Mouse (Mus musculus) liver, adult 2 months (tissue): Measurements from ENCODE around the gene Prkcd. TPM values are rescaled to one million over a fixed set of nuclear protein-coding genes. Genes with fewer than 3 reads are reported as not detected.

Experiments used
- DNase-seq: peaks from one replicate; pipeline ENCODE4 v3.0.0-alpha.2; 2011; ENCODE audit warnings: low read depth, low spot score; ENCODE audit errors: extremely low read depth
- H3K27ac ChIP-seq: fragments of 200-500 bp; replicated peaks from 2 replicates; pipeline ENCODE4 v1.5.1; 2012; ENCODE audit warnings: low read depth, mild to moderate bottlenecking, control low read depth, inconsistent platforms, low read length; ENCODE audit not compliant: insufficient read depth
- H3K27me3 ChIP-seq: fragments of 200-500 bp; 2 replicates; pipeline ENCODE4 v1.6.1; 2012; ENCODE audit warnings: mild to moderate bottlenecking, moderate library complexity, low read length, inconsistent platforms; ENCODE audit not compliant: control insufficient read depth, insufficient read depth
- H3K36me3 ChIP-seq: fragments of 200-500 bp; 2 replicates; pipeline ENCODE4 v1.6.1; 2012; ENCODE audit warnings: low read length, inconsistent platforms; ENCODE audit not compliant: control insufficient read depth, insufficient read depth
- H3K4me1 ChIP-seq: fragments of 200-500 bp; 2 replicates; pipeline ENCODE4 v1.6.1; 2011; ENCODE audit warnings: low read length; ENCODE audit not compliant: control insufficient read depth, insufficient read depth
- H3K4me3 ChIP-seq: fragments of 200-500 bp; 2 replicates; pipeline ENCODE4 v1.5.1; 2011; ENCODE audit warnings: low read depth, mild to moderate bottlenecking, control low read depth, low read length, moderate library complexity; ENCODE audit not compliant: insufficient read depth
- H3K79me2 ChIP-seq: fragments of 200-500 bp; 2 replicates; pipeline ENCODE4 v1.6.1; 2012; ENCODE audit warnings: inconsistent platforms, mild to moderate bottlenecking, low read length, moderate library complexity; ENCODE audit not compliant: control insufficient read depth, insufficient read depth
- H3K9ac ChIP-seq: fragments of 200-500 bp; 2 replicates; pipeline ENCODE4 v1.6.1; 2012; ENCODE audit warnings: low read depth, mild to moderate bottlenecking, control low read depth, inconsistent platforms, low read length
- CTCF ChIP-seq: fragments of 200-500 bp; IDR thresholded peaks from 2 replicates; pipeline ENCODE4 v1.5.1; 2011; ENCODE audit warnings: low read depth, low read length, control low read depth
- POLR2A ChIP-seq: fragments of 200-500 bp; IDR thresholded peaks from 2 replicates; pipeline ENCODE4 v1.6.1; 2011; ENCODE audit warnings: low read length, control low read depth; ENCODE audit not compliant: insufficient read depth; ENCODE audit errors: extremely low read depth
- WGBS: fragments of 180-500 bp; shearing (Covaris S2); methylation state at CpG from one replicate; pipeline ENCODE4 v1.1.7; 2018; 5-methylcytosine and 5-hydroxymethylcytosine counted together
- polyA plus RNA-seq: library from polyadenylated mRNA; depleted of rRNA; stranded (reverse); fragments of >200 nt; gene quantifications from 2 replicates; pipeline ENCODE4 v1.2.3, GENCODE M21; 2012
- total RNA-seq: library from RNA; depleted of rRNA; stranded (reverse); fragments of >200 nt; gene quantifications from 2 replicates; pipeline ENCODE4 v1.2.3, GENCODE M21; 2014

The Prkcd gene
- total and polyA plus RNA-seq, 2 experiments, result 7.7 to 14.9 TPM

DNA sequence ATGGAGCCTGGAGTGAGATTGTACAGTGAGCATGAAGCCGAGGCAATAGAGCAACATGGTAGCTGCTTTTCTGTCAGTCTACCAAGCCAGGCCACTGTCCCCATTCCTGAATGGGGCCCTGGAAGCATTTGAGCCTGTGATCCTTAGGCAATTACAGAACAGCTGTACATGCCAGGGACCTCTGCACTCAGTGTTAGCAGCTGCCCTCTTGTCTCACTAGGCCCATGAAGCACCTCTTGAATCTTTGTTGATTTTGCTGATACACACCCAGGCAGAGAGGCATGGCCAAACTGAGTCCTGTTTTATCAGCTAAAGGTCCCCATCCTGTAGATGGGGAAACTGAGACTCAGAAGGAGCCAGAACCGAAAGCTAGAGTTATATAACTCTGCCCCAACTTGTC, 15.7 kb downstream of the Prkcd start:
- 91% methylated on average over 2 of the region's 2 CpGs for WGBS

DNA sequence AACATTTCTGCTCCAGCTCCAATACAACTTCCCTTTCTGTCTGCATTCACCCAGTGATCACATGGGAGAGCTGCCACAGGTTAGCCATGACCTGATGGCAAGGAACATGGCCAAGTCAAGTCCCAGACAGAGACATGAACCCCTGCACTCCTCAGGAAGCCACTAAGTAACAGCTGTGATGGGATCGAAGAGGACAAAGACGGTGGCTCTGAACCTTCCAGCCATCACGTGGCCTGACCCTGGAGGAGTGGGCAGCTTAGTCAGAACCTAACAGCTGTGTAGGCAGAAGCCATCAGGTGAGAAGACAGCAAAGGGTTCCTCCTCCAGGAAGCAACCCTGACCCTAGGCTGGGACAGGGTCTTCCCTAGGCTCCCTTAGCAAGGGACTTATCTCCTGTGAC, 16.5 kb downstream of the Prkcd start:
- DNase-seq, result no peak
- 86% methylated on average over 3 of the region's 3 CpGs for WGBS
- Histone ChIP-seq H3K27ac (no peak overlapping the region), H3K4me3 (no peak overlapping the region), H3K4me1 (no peaks in the 10 kb centered on the region), H3K9ac (no peak overlapping the region), H3K27me3 (no peaks in the 10 kb centered on the region), H3K79me2 (no peaks in the 10 kb centered on the region), H3K36me3 (no peaks in the 10 kb centered on the region)
- no peak for TF ChIP-seq CTCF
- no peak for TF ChIP-seq POLR2A

More for the DNA sequence above, 15.7 kb downstream of the Prkcd start:
- H3K4me1 ChIP-seq, result no peaks in the 10 kb centered on the region
- no peaks in the 10 kb centered on the region for H3K36me3 ChIP-seq
- TF ChIP-seq CTCF (no peak), POLR2A (no peak)
- H3K4me3 ChIP-seq, result no peak overlapping the region
- H3K9ac ChIP-seq, result no peak overlapping the region
- no peak for DNase-seq
- no peaks in the 10 kb centered on the region for H3K27me3 ChIP-seq
- H3K27ac ChIP-seq, result no peak overlapping the region
- H3K79me2 ChIP-seq, result no peaks in the 10 kb centered on the region

- no peak overlapping the region for H3K4me3 ChIP-seq
- H3K36me3 ChIP-seq, result no peaks in the 10 kb centered on the region
- TF ChIP-seq CTCF (no peak), POLR2A (no peak)
- WGBS, result 82% methylated on average over 6 of the region's 6 CpGs
- H3K79me2 ChIP-seq, result no peaks in the 10 kb centered on the region
- no peak overlapping the region for H3K27ac ChIP-seq
- no peak overlapping the region for H3K9ac ChIP-seq
- H3K4me1 ChIP-seq, result no peaks in the 10 kb centered on the region
- no peak for DNase-seq
- no peaks in the 10 kb centered on the region for H3K27me3 ChIP-seq
Measured at GRCm38 (mm10) chr14:30608176-30608575, 17.8 kb downstream of the Prkcd start.

GRCm38 (mm10) chr14:30607696-30608095, 18.3 kb downstream of the Prkcd start:
- Histone ChIP-seq H3K27me3 (no peaks in the 10 kb centered on the region), H3K9ac (no peak overlapping the region), H3K79me2 (no peaks in the 10 kb centered on the region), H3K27ac (no peak overlapping the region), H3K4me3 (no peak overlapping the region), H3K4me1 (no peaks in the 10 kb centered on the region), H3K36me3 (peaks cover under 1% of the 10 kb centered on the region; the same call in 1 of the 2 replicates)
- DNase-seq, result no peak
- 94% methylated on average over 4 of the region's 4 CpGs for WGBS
- TF ChIP-seq CTCF (no peak), POLR2A (no peak)

GRCm38 (mm10) chr14:30606817-30607216, 19.2 kb downstream of the Prkcd start:
- H3K27ac ChIP-seq, result no peak overlapping the region
- no peaks in the 10 kb centered on the region for H3K79me2 ChIP-seq
- TF ChIP-seq CTCF (no peak), POLR2A (no peak)
- 89% methylated on average over 5 of the region's 5 CpGs for WGBS
- DNase-seq, result no peak
- H3K9ac ChIP-seq, result no peak overlapping the region
- no peaks in the 10 kb centered on the region for H3K4me1 ChIP-seq
- H3K36me3 ChIP-seq, result peaks cover 1% of the 10 kb centered on the region; the same call in 1 of the 2 replicates
- H3K27me3 ChIP-seq, result no peaks in the 10 kb centered on the region
- no peak overlapping the region for H3K4me3 ChIP-seq

DNA sequence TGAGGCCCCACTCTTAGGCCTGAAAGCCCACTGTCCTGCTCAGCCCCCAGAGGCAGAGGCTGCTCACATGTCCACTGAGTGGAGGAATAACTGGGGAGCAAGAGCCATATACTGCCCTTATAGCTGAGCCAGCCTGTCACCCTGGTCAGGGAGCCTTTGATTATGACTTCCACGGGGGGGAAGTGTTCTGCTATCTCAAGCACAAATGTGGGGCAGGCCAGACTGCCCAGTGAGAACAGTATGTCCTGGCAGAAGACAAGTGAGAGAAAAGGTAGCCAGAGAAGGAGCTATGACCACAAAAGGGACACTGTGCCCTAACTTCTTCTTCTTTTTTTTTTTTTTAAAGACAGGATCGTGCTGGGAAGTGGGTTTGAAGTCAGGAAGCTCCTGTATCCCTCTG, 28.9 kb downstream of the Prkcd start:
- Histone ChIP-seq H3K27ac (no peak overlapping the region), H3K79me2 (no peaks in the 10 kb centered on the region), H3K9ac (no peak overlapping the region), H3K27me3 (no peaks in the 10 kb centered on the region), H3K4me3 (no peak overlapping the region), H3K36me3 (0 out of 2 replicates have a peak, but pooled peaks cover 2% of the 10 kb centered on the region), H3K4me1 (no peaks in the 10 kb centered on the region; the same call in 1 of the 2 replicates)
- WGBS, result 67% methylated on average over 2 of the region's 2 CpGs
- no peak for TF ChIP-seq CTCF
- no peak for TF ChIP-seq POLR2A
- no peak for DNase-seq
